Mouse (Mus musculus): Measurements from ENCODE around the gene Snap47.
"Not testable (repeated sequence)": the region's sequence is repeated elsewhere in the genome, so short reads cannot be mapped to it uniquely, and the experiment has no call there.

Gene Snap47

DNA sequence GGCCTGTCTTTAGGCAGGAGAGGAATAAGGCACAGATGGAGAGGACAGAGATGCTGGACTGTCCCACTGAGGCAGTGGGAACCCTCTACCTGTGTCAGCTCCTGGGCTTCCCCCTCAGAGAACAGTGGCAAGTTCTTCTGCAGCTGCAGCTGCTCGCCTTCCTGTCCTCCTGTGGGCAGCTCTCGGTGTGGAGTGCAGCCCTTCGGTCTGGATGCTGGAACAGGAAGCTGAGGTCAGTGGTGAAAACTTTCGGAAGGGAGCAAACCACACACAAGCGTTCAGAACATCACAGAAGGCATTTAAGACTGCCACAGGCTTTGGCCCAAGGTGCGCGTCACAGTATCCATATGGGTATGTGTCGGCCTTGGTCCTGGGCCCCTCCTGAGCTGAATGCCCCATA, 29.6 kb downstream of the Snap47 start:
- no peak for DNase-seq

- DNase-seq = no peak
Measured at GRCm38 (mm10) chr11:59418708-59419107, 32.3 kb downstream of the Snap47 start.

- DNase-seq = no peak
Measured at GRCm38 (mm10) chr11:59412999-59413863, 37.8 kb downstream of the Snap47 start.

GRCm38 (mm10) chr11:59412058-59412457, 38.9 kb downstream of the Snap47 start:
- DNase-seq = no peak

- no peak for DNase-seq
Measured at GRCm38 (mm10) chr11:59410851-59411250, 40.1 kb downstream of the Snap47 start.

- no peak for DNase-seq
Measured at GRCm38 (mm10) chr11:59405761-59406160, 45.2 kb downstream of the Snap47 start.

- peak; percentile 55 for DNase-seq
Measured at GRCm38 (mm10) chr11:59400876-59401275, 50.1 kb downstream of the Snap47 start.

DNA sequence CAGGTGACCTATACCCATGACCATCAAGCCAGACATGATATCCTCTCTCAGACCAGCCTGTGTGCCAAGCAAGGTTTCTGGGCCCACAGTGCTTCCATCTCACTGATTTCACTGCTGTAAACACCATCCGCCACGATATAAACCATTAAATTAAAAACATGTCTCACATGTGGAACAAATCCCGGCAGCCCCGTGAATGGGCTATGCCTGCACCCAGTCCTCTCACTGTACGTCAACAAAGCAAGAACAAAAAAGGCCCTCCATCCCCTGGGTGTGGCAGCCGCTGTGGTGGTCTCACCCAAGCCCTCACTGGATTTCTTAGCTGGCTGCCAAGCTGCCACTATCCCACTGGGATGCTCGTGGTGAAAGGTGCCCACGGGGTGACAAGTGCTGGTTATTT, 51.2 kb downstream of the Snap47 start:
- no peak for DNase-seq

GRCm38 (mm10) chr11:59397536-59398371, 53.2 kb downstream of the Snap47 start:
- peak; percentile 62 for DNase-seq

- DNase-seq = no peak
Measured at GRCm38 (mm10) chr11:59394451-59394850, 56.5 kb downstream of the Snap47 start.

GRCm38 (mm10) chr11:59393591-59393990, 57.4 kb downstream of the Snap47 start:
- no peak for DNase-seq

GRCm38 (mm10) chr11:59392300-59392699, 58.7 kb downstream of the Snap47 start:
- DNase-seq = no peak

GRCm38 (mm10) chr11:59390470-59390869, 60.5 kb downstream of the Snap47 start:
- DNase-seq = no peak

DNA sequence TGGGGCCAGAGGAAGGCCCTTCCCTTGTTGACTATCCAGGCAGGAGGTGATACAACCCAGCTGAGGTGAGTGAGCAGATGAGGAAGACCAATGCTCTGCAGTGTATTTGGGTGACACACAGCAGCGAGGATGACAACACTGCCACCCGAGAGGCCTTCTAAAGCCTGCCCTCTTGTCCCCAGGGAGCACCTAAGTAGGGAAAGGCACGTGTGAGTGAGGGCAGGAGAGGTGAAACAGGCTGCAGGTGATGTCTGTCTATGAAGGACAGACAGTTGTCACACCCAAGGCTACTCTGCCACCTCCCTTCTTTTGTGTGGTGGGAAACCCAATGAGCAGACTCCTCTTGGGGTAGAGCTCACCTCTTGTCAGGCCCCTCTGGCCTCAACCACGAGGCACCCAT, 61.4 kb downstream of the Snap47 start:
- no peak for DNase-seq

DNA sequence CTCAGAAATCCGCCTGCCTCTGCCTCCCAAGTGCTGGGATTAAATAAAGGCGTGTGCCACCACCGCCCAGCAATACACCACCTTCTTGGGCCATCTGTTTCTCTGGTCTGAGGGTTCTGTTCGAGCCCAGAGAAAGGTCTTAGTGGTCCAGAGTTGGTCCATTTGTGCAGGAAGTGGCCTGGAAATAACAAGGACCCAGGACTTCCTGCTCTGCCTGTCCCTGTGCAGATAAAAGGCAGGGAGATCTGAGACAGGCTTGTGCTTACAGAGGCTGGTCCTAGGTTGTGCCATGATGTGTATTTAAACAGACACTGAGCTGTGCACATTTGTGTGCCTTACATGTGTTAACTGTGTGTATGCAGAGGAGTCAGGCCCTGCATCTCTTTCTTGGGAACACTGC, 62.2 kb downstream of the Snap47 start:
- DNase-seq = no peak

DNA sequence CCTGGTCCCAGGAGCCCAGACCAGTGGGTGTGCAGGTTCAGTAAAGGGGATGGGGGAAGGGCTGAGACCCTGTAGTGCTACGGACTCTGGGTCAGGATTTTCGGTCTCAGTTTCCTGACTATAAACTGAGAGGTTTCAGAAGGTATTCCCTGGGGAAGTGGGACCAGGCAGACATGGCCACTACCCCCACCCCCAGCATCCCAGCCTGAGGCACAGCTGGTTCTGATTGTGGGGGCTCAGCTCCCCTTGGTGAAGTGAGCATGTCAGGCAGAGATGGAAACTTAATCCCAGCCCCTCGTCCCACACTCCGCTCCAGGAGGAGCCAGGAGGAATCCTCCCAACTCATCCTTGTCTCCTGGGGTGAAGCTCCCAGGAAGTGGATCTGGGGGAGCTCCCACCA, 63.5 kb downstream of the Snap47 start:
- DNase-seq = no peak

GRCm38 (mm10) chr11:59385123-59385522, 65.9 kb downstream of the Snap47 start:
- DNase-seq = peak; percentile 23

DNA sequence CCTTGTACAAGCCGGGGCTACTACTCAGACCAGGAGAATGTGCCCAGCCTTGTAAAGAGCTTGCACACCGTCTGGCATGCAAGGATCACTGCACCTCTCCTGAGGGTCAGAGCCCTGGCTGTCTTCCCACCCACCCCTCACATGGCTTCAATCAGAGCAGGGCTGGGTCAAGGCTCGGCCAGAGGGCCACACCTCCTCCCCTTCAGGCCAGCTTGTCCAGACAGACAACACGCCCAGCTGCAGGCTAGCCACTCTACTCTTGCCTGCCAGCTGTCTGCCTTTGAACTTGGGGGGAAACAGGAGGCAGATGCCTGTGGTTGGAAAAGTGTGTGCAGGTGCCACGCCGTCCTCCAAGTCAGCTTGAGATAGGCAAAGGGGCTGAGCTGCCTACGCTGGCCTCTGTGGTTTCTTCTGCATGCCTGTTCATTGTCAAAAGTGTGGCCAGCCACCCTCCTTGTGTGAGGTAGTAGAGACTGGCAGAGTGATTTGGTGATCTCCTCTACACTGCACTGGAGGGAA, 66.5 kb downstream of the Snap47 start:
- peak; percentile 80 for DNase-seq

DNA sequence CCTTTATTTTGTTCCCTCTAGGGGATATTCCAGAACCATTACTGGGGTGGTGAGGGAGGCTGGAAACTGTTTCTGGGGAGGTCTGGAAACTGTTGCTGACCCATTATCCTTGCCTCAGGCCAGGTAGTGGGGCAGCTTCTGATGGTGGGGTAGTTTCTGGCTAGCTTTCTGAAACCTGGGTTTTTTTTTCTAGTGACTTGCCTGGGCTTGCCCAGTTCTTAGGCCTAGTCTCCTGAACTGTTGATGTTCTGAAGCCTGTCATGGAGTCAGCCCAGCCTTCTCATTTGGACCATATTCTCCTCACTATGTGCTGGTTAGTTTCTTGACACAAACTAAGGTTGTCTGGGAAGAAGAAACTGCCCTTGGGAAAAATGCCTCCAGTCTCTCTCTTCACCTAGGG, 71.4 kb downstream of the Snap47 start:
- no peak for DNase-seq

- DNase-seq = no peak
Measured at GRCm38 (mm10) chr11:59377999-59378398, 73.0 kb downstream of the Snap47 start.

DNA sequence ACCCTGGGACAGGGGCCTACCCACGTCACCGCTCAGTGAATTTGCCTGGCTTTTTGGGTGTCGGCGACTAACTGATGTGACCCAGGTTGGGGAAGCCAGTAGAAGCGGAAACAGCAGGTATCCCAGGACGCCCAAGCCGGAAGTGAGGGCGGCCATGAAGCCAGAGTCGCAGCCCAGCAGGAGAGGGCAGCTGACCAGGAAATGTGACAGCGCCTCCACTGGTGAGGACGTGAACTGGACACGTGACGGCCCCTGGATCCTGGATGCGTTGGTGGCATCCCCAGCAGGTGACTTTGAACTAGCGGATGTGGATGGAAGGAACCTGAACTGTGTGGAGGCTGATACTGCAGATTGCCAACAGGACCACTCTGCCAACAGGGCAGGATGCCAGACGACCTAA, 75.5 kb downstream of the Snap47 start, which contains the start of gene Prss38:
TSS of gene Prss38 (minus strand) at position 183 of the 400 bp plus-strand sequence.
- DNase-seq = no peak

DNA sequence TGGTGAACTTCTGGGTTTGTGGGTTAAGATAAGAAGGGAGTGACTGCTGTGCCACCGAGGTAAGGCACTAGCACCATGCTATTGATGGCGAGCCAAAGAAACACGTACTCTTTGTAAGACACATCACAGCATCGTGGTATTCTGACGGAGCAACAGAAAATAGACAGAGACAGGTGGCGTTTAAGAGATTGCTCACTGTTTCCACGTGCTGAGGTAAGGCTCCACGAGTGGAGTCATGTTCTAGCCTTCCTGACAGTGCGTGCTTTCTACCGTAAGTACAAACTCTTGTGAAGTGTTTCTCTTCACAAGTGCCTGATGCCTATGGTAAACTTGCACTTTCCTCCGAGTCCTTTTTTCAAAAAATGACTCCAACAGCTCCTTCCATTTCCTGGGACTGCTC, 81.1 kb downstream of the Snap47 start:
- DNase-seq = no peak

- not testable (repeated sequence) for DNase-seq
Measured at GRCm38 (mm10) chr11:59367955-59368354, 83.0 kb downstream of the Snap47 start.

DNA sequence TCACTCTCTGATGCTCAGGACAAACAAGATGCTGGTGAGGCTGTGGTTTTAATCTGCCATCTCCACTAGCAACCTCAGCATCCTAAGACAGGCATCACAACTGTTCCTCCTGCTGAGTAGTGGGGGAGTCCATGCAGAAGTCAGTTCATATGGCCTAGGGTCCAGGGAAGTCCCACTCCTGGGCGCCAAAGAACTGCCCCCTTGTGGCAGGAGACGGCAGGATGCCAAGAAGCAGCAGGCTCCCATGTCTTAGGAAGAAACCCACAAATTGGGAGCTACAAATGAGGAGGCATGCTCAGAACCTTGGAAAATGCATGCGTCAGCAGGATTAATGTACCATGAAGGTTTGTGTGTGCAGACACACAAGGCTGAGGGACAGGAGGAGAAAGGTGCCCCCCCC, 84.4 kb downstream of the Snap47 start:
- peak; percentile 45 for DNase-seq

Measured in thymus, postnatal 14 days (tissue).